Mouse (Mus musculus) adrenal gland, adult 8-10 months (tissue): ENCODE measurements around the gene Tram2. TPM values are rescaled to one million over a fixed set of nuclear protein-coding genes. Genes with fewer than 3 reads are reported as not detected.

ENCODE experiments used
- DNase-seq: peaks from one replicate; pipeline ENCODE4 v3.0.0; 2022
- total RNA-seq, 4 experiments: library from RNA; stranded (reverse); gene quantifications; 2 replicates each; pipeline ENCODE4 v1.2.4; 2022

Tram2 gene
- total RNA-seq, result 1 to 10 TPM; 3.7 to 6.8 (median 5.8) TPM

DNA sequence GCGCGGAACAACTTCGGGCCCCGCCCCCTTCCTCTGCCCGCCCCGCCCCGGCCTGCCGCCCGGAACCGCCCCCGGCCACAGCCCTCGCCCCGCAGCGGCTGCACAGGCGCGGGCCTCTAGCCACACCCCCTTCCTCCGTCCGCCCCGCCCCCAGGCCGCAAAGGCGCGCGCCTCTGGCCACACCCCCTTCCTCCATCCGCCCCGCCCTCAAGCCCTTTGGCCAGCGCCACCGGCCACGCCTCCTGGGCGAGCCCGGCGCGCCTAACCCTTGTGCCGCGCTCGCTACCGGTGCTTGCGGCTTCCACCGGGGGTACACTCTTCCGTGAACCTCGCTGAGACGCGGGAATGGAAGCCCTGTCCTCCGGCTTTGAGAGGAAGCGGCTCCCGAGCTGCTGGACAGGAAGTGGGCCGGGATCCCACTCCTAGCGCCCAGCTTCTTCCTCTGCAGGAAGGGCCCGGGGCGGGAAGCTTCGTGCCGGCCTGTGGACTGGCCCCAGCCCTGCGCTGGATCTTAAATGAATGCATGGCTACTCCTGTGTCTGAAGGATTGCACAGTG is at the start of gene Tram2:
Tram2 (minus strand) TSS at position 13 of the 557 bp plus-strand sequence.
- peak; percentile 87 for DNase-seq

DNA sequence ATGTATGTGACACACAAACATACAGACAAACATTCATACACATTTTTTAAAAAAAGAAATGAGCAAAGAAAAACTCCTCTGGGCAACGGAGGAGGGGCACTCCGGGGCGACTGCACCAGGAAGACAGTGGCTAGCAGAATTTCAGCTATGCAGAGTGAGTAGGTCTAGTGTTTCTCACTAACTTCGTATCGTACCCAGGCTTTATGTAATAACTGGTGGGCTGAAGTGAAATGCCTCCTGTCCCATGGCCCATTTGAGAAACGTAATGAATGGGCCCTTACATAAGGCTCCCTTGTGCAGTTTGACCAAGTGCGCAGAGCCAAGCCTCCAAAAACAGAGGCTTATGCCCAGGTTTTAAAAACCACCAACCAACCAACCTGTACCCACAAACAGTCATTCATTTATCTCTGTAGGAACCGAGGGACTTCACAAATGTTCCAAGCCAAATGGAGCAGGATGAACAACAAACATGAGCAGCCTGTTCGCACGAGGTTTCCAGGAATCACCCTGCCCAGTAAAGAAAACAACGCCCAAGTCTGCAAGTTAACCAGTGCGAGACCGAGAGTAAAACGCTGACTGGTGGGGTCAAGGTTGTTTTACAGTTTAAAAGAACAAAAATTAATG is 45.8 kb upstream of the Tram2 start:
- DNase-seq, result no peak

DNA sequence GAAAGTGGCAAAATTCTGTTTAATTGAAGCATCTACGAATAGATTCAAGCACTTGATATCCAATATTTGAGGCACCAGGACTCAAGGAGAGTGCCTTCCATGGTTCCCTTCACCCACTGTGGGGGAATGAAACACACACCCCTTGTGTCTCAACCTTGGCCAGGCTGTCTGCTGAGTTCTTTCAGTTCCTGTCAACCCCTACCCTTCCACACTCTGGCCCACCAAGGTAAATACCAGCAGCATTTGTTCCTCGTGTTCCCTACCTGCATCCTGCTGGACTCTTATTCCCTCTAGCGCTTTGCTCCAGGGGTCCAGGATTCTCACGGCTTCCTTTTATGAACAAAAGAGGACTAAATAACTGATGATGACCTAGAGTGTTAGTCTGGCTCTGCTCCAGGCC is 24.8 kb upstream of the Tram2 start:
- DNase-seq, result no peak

DNA sequence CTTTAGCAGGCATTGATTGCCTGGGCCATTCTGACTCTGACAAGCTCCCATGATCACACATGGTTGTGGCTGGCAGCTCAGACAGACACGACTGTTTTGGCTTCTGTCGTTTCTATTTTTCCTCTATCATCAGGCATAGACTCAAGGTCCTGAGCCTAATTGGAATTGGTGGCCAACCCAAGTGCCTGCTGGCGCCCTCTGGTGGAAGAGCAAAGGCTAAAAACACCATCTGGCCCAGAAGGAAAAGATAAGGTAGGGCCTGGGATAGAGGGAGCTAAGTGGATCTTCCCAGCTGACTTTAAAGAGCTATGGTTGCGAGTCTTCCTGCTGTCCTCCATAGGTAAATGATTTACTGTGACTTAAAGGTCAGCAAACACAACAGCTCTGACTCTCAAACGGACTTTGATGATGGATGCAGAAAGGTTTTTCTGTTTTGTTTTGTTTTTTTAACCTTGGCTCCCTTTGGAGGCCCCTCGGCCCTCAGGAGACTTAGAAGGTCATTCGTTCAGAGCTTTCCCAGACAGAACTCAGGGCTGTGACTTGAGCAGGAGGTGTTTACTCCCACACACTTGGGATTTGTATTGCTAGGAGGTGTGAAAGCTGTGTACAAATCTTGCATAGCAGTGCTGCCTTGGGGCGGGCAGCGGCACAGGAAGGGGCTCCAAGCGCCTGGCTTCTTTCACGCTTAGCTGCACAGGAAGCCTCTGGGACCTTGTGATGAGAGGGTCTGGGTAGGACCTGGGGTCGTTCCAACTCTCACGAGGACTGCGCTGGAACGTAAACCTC is 22.4 kb upstream of the Tram2 start:
- peak; percentile 51 for DNase-seq

DNA sequence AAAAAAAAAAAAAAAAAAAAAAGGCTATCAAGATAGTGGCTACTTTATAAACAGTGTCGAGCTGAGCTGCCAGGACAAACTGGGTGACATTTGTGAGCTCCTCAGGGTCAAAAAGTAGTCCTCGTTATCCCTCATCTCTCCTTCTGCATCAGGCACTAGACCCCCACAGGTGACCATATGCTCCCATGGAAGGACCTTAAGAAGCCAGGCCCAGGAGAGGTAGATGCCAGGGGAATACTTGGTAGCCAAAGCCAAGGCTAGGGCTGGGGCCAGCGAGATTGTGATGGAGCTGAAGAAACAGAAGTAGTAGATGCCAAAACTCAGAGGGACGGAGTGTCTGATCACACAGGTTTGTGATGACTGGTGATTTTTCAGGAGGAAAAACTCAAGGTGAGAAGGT is 21.7 kb upstream of the Tram2 start:
- DNase-seq, result no peak

DNA sequence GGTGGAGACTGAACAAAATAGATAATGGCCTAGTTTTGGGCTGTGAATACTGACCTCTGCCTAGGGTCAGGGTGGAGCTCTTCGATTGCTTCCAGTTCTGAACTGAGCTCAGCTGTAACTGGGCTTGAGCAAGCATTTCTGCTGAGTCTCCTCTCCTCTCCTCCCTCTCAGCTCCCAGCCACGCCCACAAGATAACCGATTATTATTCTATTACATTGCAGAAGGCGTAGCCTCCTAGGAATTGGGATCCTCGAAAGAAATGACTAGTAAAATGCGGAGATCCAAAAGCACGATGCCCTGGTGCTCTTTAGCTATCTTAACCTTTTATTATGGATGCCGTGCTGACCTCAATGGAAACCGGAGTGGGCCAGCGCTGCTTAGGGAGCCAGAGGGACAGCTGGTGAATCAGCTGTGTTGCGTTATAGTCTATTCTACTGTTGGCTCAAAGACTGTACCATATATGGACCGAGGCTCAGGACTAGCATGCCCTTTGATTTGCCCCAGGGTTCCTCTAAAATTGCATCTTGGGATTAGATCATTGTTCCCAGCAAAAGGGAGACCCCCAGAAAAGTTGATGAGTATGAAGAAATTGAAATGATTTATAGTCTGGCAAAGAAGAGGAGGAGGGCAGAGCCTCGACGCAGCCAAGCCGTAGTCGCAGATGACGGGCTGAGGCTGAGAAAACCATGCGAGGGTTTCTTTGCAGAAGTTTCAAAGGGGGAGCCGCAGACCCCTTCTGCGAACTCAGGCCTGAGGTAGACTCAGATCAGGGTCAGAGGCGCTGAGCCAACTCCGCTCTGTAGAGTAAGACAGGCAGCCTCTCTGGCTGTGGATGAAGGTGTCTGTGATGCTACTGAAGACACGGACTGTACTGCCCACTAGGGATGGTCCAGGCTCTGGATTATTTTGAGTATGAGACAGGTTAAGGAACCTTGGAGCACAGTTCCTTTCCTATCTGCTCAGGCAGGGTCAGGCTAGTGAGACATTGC is 18.3 kb upstream of the Tram2 start:
- no peak for DNase-seq

DNA sequence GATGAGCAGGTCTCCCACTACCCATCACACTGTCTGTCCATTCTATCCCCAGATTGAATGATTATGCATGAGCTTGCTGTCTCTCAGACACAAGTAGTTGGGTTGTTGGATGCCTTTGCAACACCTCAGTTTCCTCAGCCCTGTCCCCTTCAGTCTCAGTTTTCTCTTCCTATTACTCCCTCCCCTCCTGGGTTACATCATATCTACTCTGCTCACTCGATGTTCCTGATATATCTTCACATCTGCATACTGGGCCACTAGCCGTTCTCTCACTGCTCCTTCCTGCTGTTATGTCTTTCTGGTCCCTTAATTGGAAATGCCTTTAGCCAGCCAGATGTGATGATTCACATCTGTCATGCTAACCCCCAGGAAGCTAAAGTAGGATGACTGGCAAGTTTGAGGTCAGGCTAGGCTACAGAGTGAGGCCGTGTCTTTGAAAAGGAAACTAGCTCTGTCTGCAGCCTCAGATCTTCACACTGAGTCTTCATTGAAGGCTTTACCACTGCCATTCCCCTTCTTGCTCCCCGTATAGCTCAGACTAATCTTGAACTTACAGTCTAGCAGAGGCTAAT is 15.7 kb upstream of the Tram2 start:
- DNase-seq, result no peak

DNA sequence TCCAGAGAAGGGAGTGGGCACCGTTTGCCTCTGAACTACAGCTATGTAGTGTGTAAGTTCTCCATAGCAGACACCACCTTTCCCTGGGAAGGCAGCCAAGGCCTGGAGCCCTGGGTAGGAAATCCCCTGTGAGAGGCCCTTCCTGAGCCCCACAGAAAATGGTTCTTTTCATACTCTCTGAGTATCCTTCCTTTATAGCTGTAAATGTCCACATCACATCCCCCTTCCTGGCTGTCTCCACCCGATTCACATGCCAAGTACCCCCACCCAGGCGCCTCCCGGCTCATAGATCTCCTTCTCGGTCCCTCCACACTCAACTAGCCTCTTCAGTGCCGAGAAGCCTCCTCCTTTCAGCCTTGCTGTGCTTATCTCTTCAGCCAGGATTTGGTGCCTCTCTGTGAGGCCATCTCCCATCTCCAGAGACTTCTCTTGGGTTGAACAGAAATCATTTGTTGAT is 10.7 kb upstream of the Tram2 start:
- no peak for DNase-seq

DNA sequence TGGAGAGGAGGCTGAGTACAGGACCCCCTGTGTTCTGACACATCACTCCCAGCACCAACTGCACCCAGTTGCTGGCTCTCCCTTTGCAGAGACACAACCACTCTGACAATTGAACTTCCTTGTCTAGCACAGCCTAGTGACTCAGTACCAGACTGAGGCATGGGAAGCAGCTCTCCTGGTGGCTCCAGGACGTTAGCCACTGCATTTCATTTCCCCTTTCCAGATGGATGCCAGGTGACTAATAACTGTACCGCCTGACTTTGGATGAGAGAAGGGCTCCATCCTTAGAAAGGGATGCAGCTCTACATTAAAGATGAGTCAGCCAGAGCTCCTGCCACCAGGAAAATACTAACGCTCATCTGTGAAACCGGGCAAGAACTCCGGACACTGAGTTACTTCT is 7.3 kb upstream of the Tram2 start:
- no peak for DNase-seq

DNA sequence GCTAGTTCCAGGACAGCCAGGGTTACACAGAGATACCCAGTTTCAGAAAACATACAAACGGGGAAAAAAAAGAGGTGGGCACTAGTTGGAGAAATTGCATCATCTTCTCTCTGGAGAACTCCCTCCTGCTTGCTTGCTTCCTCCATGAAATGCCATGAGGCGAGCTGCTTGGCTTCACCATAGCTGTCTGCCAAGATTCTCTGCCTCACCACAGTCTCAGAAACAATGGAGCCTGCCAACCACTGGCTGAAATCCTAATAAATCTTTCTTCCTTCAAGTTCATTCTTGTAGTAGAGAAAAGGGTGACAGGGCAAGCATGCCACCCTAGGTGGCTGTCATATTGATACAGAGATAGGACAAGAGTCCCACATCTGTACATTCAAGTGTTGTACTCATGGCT is 5.6 kb upstream of the Tram2 start:
- no peak for DNase-seq

DNA sequence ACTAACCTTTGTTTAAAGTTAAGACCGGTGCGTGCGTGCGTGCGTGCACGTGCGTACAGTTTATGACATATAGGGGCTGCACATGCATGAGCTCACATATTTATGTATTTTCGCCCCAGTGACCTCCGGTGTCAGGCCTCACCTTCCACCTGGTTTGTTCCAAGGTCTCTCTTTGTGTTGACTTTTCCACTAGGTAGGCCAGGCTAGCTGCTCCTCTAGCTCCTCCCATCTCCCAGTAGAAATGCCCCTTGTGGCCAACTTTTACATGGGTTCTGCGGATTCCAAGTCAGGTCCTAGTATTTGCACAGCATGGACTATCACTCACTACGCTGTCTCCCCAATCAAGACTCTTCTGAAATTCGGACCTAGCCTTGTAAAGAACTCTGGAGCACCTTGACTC is 1.3 kb upstream of the Tram2 start:
- DNase-seq, result no peak

DNA sequence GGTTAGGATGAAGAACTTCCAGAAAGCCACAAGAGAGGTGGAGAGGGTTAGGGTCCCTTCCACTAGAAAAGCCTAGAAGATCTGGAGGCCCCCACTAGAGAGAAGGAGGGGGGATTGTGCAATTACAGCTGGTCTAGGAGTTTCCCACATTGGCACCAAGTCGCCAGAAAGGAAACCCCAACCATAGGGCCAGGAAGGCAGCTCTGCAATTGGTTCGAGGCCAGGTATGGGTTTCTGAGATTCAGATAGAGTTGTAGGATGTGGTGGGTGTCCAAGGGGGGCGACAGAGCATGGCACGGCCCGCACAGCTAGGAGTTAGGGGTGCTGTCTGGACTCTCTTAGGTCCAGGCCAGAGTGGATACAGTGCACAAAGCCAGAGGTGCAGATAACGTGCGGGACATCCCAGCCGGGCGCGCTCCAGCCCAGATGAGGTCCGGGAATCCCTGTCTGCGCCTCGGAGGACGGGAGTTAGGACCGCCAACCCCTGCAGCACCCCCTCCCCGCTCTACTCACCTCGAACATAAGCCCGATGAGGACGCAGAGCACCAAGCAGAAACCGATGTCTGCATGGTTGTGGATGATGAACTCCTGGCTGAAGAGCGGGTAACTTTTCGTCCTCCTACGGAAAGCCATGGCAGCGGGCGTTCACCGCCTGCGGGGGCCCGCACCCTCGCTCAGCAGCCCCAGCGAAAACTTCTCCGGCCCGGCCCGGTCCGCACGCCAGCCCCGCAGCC is 381 bp downstream of the Tram2 start:
- peak; percentile 31 for DNase-seq

DNA sequence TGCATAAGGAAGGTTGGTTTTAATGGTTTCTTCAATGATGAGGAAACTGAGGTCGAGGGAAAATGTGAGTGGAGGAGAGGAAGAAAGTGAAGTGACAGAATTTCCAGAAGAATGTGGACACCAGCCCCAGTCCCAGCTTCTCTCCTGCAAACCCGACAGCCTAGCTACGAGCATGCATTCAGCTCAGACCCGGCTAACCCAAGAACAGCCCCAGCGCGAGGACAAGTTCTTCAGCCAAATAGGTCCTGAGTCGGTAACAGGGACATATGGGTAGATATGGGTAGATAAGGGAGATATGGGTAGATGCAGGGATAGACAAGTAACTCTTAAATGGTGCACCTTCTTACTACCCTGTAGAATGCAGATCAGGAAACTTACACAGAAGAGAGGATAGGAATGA is 1.4 kb downstream of the Tram2 start:
- DNase-seq, result no peak

DNA sequence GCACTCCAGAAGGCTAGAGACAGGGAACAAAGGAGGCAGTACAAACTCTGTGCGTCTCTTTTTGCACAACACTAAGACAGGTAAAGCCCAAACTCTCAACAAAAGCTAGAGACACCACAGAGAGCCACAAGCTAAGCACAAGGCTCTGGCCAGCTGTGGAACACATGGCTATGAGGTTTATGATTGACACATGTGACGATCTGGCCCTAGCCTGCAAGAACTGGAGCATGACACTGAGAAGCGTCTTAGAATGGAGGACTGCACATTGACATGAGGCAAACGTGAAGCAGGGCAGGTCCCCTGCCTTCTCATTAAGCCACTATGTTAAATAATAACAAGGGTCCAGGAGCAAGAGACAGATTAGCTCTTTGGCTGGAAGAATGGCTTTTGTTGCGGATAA is 1.8 kb downstream of the Tram2 start:
- DNase-seq, result no peak

DNA sequence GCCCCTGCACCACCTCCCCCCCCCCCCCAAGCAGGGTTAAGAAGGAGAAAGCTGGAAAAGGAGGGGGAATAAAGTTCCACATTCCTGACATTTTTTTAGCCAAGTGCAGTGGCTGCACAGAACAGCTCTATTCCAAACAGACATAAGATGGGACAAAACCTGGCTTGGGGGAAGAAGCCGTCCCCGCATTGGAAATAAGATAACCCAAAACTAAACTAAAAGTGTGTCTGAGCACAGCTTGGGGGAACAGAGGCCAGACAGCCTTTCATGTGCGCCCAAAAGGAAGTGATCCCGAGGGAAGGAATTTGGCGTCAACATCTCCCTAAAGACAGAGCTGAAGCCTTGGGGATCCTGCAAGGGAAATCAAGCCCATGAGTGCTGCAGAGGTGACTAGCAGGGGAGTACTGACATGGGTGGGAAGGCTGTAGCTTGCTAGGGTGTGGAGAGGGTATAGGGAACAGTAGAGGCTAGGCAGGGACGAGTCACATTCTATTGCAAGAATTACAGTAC is 3.0 kb downstream of the Tram2 start:
- DNase-seq, result no peak

DNA sequence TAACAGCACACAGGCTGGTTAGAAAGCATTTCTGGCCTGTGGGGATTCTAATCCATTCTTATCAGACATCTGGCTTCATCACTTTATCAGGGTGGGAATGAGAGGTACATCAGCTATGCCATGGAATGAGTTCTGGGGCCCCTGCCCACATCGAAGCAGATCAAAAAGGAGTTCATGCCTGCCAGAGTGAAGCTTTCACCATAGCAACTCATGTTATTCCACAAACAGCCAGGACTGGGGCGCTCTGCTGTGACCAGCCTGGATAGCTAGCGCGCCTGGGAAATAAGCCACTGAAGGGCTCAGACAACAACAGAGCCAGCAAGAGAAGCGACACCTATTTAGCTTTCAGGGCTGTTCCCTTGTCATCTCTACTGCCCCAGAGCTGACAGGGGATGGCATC is 4.8 kb downstream of the Tram2 start:
- DNase-seq, result no peak

DNA sequence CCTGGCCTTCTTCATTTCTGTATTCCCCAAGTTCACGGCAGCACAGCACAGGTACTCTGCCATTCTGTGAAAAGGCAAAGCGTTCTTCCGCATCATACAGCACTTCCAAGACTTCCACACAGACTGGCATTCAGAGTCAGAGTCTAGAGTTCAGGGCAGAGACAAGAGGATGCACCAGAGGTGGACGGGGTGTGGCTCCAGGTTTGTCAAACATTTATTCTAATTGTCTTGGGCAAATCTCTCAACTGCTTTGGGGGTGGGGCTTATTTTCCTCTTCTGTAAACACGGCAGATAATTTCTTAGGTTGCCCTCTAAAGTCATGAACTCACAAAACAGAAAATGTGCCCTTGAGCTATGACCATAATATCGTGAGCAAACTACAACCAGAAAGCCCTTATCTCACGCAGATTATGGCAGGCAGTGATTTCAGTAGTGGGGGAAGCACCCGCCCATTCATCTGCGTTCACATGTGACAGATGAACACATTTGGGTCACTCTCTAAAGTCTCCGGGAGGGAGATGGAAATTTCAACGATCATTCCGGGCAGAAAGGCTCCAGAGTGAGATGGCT is 6.1 kb downstream of the Tram2 start:
- DNase-seq, result no peak

DNA sequence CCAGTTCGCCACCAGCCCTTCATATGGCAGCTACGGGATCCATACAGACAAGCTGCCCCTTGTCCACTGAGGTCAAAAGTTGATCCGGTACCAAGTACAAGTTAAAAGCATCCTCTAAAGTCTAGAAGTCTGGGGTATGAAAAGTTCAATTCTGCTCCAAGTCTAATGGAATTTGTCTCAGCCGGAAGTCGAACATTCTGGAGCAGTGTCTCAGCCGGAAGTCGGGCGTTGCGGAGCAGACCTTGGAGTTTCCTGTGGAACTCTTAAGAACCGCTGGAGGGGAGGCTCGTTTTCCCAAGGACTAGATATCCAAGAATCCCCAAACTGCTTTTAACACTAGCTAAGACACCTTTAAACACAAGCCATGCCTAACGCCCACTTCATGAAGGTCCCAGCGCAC is 8.4 kb downstream of the Tram2 start:
- DNase-seq, result no peak

DNA sequence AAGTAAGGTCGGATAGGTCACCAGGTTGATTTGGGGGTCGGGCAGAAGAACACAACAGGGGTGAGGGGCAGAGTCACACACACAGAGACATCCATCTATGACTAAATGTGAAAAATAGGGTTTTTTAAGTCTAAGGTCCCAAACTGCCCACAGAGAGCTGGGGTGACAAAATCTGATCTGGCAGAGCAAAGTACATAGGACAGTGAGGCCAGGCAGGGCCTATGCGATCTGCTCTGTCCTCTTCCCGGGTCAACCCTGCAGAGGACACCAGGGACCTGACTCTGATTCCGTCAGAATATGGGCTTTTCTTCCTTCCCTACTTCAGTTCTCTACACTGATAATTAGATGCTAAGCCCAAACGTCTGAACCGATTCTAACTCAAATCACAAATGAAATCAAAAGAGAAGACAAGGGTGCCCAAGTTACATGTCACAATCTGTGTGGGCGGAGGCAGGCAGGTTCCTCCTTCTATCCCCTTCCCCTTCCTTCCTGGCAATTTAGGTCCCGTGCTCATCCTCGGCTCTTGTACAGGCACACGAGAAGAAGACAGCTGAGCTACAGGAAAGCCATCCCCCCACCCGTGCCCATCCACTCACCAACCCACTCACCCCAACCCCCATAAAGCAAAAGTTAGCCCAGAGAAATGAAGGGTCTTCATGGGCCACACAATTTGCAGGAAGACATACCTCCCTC is 9.1 kb downstream of the Tram2 start:
- DNase-seq, result no peak

DNA sequence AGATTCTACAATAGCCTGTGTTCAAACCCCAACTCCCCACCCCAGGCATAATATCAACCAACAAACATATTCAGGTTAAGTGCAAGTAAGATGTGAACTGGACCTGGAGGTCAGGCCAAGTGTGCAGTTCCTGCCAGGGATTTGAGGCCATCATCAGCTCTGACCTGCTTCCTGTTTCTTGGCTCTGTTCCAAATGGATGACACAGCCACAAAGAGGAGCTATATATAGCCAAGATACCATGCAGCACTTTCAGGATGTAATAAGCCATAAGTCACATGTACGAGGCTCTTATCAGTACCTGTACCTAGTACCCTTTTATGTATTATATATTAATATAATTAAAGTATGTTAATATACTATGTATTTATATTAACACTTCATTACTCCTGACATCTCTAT is 10.5 kb downstream of the Tram2 start:
- DNase-seq, result peak; percentile 18
